Mouse (Mus musculus): ENCODE measurements around the gene Pomt1.
"Not testable (repeated sequence)": the region's sequence is repeated elsewhere in the genome, so short reads cannot be mapped to it uniquely, and the experiment has no call there.

The Pomt1 gene

GRCm38 (mm10) chr2:32287334-32287840 lies 51.0 kb downstream of the Pomt1 start, which contains the start of gene Golga2:
Golga2 (plus strand) TSS chr2:32287384.
- DNase-seq, result no peak

GRCm38 (mm10) chr2:32287923-32288367 lies 51.6 kb downstream of the Pomt1 start, which contains the start of gene Swi5:
Swi5 (minus strand) TSS chr2:32288075.
- peak; percentile 99 for DNase-seq

GRCm38 (mm10) chr2:32288371-32288931 lies 52.1 kb downstream of the Pomt1 start:
- DNase-seq, result no peak

GRCm38 (mm10) chr2:32289578-32289977 lies 53.2 kb downstream of the Pomt1 start:
- DNase-seq, result no peak

GRCm38 (mm10) chr2:32294348-32294747 lies 58.0 kb downstream of the Pomt1 start:
- DNase-seq, result no peak

- no peak for DNase-seq
Observed at GRCm38 (mm10) chr2:32295285-32295684, 58.9 kb downstream of the Pomt1 start.

GRCm38 (mm10) chr2:32295842-32296241 lies 59.5 kb downstream of the Pomt1 start:
- not testable (repeated sequence) for DNase-seq

GRCm38 (mm10) chr2:32299469-32299868 lies 63.1 kb downstream of the Pomt1 start:
- no peak for DNase-seq

- DNase-seq, result no peak
Observed at GRCm38 (mm10) chr2:32302952-32303351, 66.6 kb downstream of the Pomt1 start.

- DNase-seq, result no peak
Observed at GRCm38 (mm10) chr2:32304145-32304832, 67.9 kb downstream of the Pomt1 start.
